Mouse (Mus musculus): ENCODE measurements around the gene Hoxa2. TPM values are rescaled to one million over a fixed set of nuclear protein-coding genes. Genes with fewer than 3 reads are reported as not detected.

Hoxa2 gene
- polyA plus RNA-seq, 1 experiment: 0.73 TPM

GRCm38 (mm10) chr6:52155471-52155870 is 9.2 kb downstream of the Hoxa2 start:
- DNase-seq (ENCODE audit: low read depth, low spot score): no peak
- 92% methylated on average over 3 of the region's 3 CpGs for WGBS

GRCm38 (mm10) chr6:52154044-52154443 is 10.6 kb downstream of the Hoxa2 start:
- DNase-seq (ENCODE audit: low read depth, low spot score): no peak
- 80% methylated on average over 5 of the region's 5 CpGs for WGBS

GRCm38 (mm10) chr6:52153270-52153669 is 11.4 kb downstream of the Hoxa2 start:
- 43% methylated on average over 6 of the region's 6 CpGs for WGBS

GRCm38 (mm10) chr6:52152226-52153193 is 12.1 kb downstream of the Hoxa2 start:
- DNase-seq (ENCODE audit: low read depth, low spot score): no peak
- 60% methylated on average over 16 of the region's 16 CpGs for WGBS

More at GRCm38 (mm10) chr6:52153270-52153669, 11.4 kb downstream of the Hoxa2 start:
- DNase-seq (ENCODE audit: low read depth, low spot score): no peak

- 76% methylated on average over 4 of the region's 4 CpGs for WGBS
- no peak for DNase-seq (ENCODE audit: low read depth, low spot score)
Measured at GRCm38 (mm10) chr6:52151571-52151970, 13.1 kb downstream of the Hoxa2 start.

- 40% methylated on average over 16 of the region's 16 CpGs for WGBS
- DNase-seq (ENCODE audit: low read depth, low spot score): no peak
Measured at GRCm38 (mm10) chr6:52150401-52150966, 14.1 kb downstream of the Hoxa2 start.

- DNase-seq (ENCODE audit: low read depth, low spot score): no peak
Measured at GRCm38 (mm10) chr6:52139115-52139514, 25.5 kb downstream of the Hoxa2 start.

GRCm38 (mm10) chr6:52138576-52138975 is 26.1 kb downstream of the Hoxa2 start:
- 81% methylated on average over 10 of the region's 10 CpGs for WGBS
- no peak for DNase-seq (ENCODE audit: low read depth, low spot score)

More at GRCm38 (mm10) chr6:52139115-52139514, 25.5 kb downstream of the Hoxa2 start:
- 94% methylated on average over 5 of the region's 5 CpGs for WGBS

- no peak for DNase-seq (ENCODE audit: low read depth, low spot score)
- WGBS: 83% methylated on average over 9 of the region's 9 CpGs
Measured at GRCm38 (mm10) chr6:52137841-52138535, 26.6 kb downstream of the Hoxa2 start.

GRCm38 (mm10) chr6:52123673-52124072 is 41.0 kb downstream of the Hoxa2 start:
- DNase-seq (ENCODE audit: low read depth, low spot score): no peak
- 76% methylated on average over 4 of the region's 4 CpGs for WGBS

GRCm38 (mm10) chr6:52121173-52121572 is 43.5 kb downstream of the Hoxa2 start:
- 78% methylated on average over 3 of the region's 3 CpGs for WGBS
- DNase-seq (ENCODE audit: low read depth, low spot score): no peak

GRCm38 (mm10) chr6:52118903-52119635 is 45.6 kb downstream of the Hoxa2 start:
- WGBS: 27% methylated on average over 6 of the region's 6 CpGs
- DNase-seq (ENCODE audit: low read depth, low spot score): no peak

GRCm38 (mm10) chr6:52115899-52116298 is 48.7 kb downstream of the Hoxa2 start:
- WGBS: 49% methylated on average over 5 of the region's 5 CpGs
- no peak for DNase-seq (ENCODE audit: low read depth, low spot score)

Other genes starting within 250 kb of the Hoxa2 start
- gene Skap2, start 152.3 kb downstream of the Hoxa2 start, polyA plus RNA-seq (2012; rRNA removed): 10.5 and 12.2 TPM in 2 replicates
- 0.24 and 0.33 TPM in 2 replicates for gene Hoxa1, start 6.5 kb downstream of the Hoxa2 start, polyA plus RNA-seq (2012; rRNA removed)
- gene 5730596B20Rik, start 12.7 kb upstream of the Hoxa2 start, polyA plus RNA-seq (2012; rRNA removed): 0.02 and 0.07 TPM in 2 replicates
- gene Hoxa4, start 26.9 kb upstream of the Hoxa2 start, polyA plus RNA-seq (2012; rRNA removed): 0.78 and 1.3 TPM in 2 replicates
- gene Hoxa5, start 39.8 kb upstream of the Hoxa2 start, polyA plus RNA-seq (2012; rRNA removed): 1.7 and 2.4 TPM in 2 replicates
- 0.16 and 0.41 TPM in 2 replicates for gene Hoxa6, start 43.9 kb upstream of the Hoxa2 start, polyA plus RNA-seq (2012; rRNA removed)
- 1.6 and 3.0 TPM in 2 replicates for gene Hoxa3, start 48.5 kb upstream of the Hoxa2 start, polyA plus RNA-seq (2012; rRNA removed)
- 0.21 and 0.24 TPM in 2 replicates for gene Gm28308, start 48.5 kb upstream of the Hoxa2 start, polyA plus RNA-seq (2012; rRNA removed)
- 3.2 and 3.8 TPM in 2 replicates for gene Hoxa7, start 57.0 kb upstream of the Hoxa2 start, polyA plus RNA-seq (2012; rRNA removed)
- 0.10 TPM in 1 of 2 replicates, not detected in the other for gene Hoxa9, start 66.3 kb upstream of the Hoxa2 start, polyA plus RNA-seq (2012; rRNA removed)
- gene Hoxa10, start 76.0 kb upstream of the Hoxa2 start, polyA plus RNA-seq (2012; rRNA removed): 0.04 and 0.07 TPM in 2 replicates
- not detected in 2 replicates for gene Hoxa11, start 81.0 kb upstream of the Hoxa2 start, polyA plus RNA-seq (2012; rRNA removed)
- gene Hoxa13, start 96.0 kb upstream of the Hoxa2 start, polyA plus RNA-seq (2012; rRNA removed): not detected in 2 replicates
- not detected in 2 replicates for gene Evx1, start 148.7 kb upstream of the Hoxa2 start, polyA plus RNA-seq (2012; rRNA removed)

Data from large intestine, adult 2 months (tissue).